Mouse (Mus musculus) forebrain, postnatal 0 days (tissue): ENCODE results near the gene Nf1. TPM values are rescaled to one million over a fixed set of nuclear protein-coding genes. Genes with fewer than 3 reads are reported as not detected.
A peak's percentile ranks its signal among the peaks of the same experiment; 100 is the strongest.

ENCODE experiments used
- ATAC-seq: fragments of 200-750 bp; cut with Nextera tagmentation; 2 replicates; pipeline ENCODE4 v1.8.0; 2017; ENCODE audit warnings: mild to moderate bottlenecking, moderate library complexity
- DNase-seq: peaks from one replicate; pipeline ENCODE4 v3.0.0-alpha.2; 2015
- H3K27ac ChIP-seq: fragments of 300-500 bp; sonication (generic); 2 replicates; pipeline ENCODE4 v1.5.1; 2014; ENCODE audit warnings: low read depth, mild to moderate bottlenecking, antibody characterized with exemption, low read length, moderate library complexity, mixed read lengths
- H3K27me3 ChIP-seq: fragments of 300-500 bp; sonication (generic); 2 replicates; pipeline ENCODE4 v1.6.1; 2014; ENCODE audit warnings: mild to moderate bottlenecking, low read length, mixed read lengths; ENCODE audit not compliant: insufficient read depth
- H3K36me3 ChIP-seq: fragments of 300-500 bp; sonication (generic); 2 replicates; pipeline ENCODE4 v1.6.1; 2014; ENCODE audit warnings: mild to moderate bottlenecking, moderate library complexity; ENCODE audit not compliant: insufficient read depth
- H3K4me1 ChIP-seq: fragments of 300-500 bp; sonication (generic); 2 replicates; pipeline ENCODE4 v1.6.1; 2014; ENCODE audit warnings: antibody characterized with exemption; ENCODE audit not compliant: insufficient read depth
- H3K4me2 ChIP-seq: fragments of 300-500 bp; sonication (generic); 2 replicates; pipeline ENCODE4 v1.6.1; 2014; ENCODE audit warnings: low read depth, mild to moderate bottlenecking, moderate library complexity
- H3K4me3 ChIP-seq: fragments of 300-500 bp; sonication (generic); 2 replicates; pipeline ENCODE4 v1.5.1; 2014; ENCODE audit warnings: low read depth, low read length, mixed read lengths
- H3K9ac ChIP-seq: fragments of 300-500 bp; sonication (generic); 2 replicates; pipeline ENCODE4 v1.6.1; 2014; ENCODE audit warnings: mild to moderate bottlenecking
- H3K9me3 ChIP-seq: fragments of 300-500 bp; sonication (generic); 2 replicates; pipeline ENCODE4 v1.6.1; 2016; ENCODE audit warnings: low read length
- CTCF ChIP-seq: sonication (generic); IDR thresholded peaks from 2 replicates; pipeline ENCODE4 v1.5.1; 2016; ENCODE audit warnings: antibody characterized with exemption, control low read depth, low read depth
- WGBS: fragments of 180-500 bp; shearing (Covaris S2); extraction: QIAGEN DNeasy Blood & Tissue Kit; methylation state at CpG from one replicate; pipeline ENCODE4 v1.1.7; 2014; 5-methylcytosine and 5-hydroxymethylcytosine counted together
- polyA plus RNA-seq: library from polyadenylated mRNA; unstranded; fragments of >200 nt; fragmentation: Nextera tagmentation; extraction: Ambion mirVana; gene quantifications from 2 replicates; pipeline ENCODE4 v1.2.1, GENCODE M21; 2015
- total RNA-seq: library from RNA; depleted of rRNA; stranded (reverse); fragments of >200 nt; gene quantifications from 2 replicates; pipeline ENCODE4 v1.2.3, GENCODE M21; 2014

The Nf1 gene
- total and polyA plus RNA-seq, 2 experiments from 2014 or later: 5.5 to 72.6 TPM

DNA sequence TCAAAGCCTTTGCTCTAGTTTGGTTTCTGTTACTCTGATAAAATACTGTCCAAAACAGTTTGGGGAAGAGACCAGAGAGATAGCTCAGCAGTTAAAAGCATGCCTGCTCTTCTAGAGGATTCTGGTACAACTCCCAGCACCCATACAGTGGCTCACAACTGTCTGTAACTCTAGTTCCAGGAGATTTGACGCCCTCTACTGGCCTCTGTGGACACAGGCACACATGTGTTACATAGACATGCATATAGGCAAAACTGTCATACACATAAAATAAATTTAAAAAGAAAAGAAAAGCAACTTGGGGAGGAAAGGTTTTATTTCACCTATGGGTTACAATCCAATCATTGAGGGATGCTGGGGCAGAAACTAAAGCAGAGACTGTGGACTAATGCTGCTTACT lies 227.5 kb downstream of the Nf1 start:
- Histone ChIP-seq H3K4me3 (no peak overlapping the region), H3K27ac (no peak overlapping the region), H3K36me3 (peaks cover 56% of the 10 kb centered on the region), H3K9me3 (no peaks in the 10 kb centered on the region), H3K27me3 (no peaks in the 10 kb centered on the region), H3K4me1 (no peaks in the 10 kb centered on the region), H3K4me2 (no peak overlapping the region), H3K9ac (no peak overlapping the region)
- no peak for DNase-seq
- TF ChIP-seq CTCF: 0 out of 2 replicates have a peak, but pooled peaks have one; percentile 12
- 48% methylated on average over 1 of the region's 1 CpGs for WGBS
- no peak for ATAC-seq

DNA sequence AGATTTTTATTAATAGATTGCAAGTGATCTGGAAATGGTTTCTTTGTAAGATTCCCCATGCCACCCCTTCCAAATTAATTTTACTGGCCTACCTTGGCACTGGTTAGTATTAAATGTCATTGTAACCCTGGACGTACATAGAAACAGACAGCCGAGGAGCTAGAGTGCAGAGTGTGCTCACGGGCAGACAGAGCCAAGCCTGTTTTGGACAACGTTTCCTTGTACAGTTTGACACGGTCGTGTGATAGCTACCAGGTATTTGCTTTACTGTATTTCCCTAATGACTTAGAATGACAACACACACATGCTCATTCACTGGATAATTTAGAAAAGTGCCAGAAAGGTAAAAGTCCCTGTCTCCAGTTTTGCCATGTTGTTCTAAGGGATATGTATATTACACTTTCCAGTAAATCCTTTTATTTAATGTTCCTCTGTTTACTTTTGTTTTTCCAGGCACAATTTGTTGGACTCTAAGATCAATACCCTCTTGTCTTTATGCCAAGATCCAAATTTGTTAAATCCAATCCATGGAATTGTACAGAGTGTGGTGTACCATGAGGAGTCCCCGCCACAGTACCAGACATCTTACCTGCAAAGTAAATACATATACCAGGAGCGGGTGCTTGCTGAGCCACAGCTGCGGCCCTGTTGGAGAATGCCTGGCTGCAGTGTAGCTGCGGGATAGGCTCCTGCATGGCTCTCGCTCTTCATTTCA lies 228.9 kb downstream of the Nf1 start:
- WGBS: 92% methylated on average over 11 of the region's 11 CpGs
- no peak overlapping the region for H3K4me2 ChIP-seq
- no peaks in the 10 kb centered on the region for H3K27me3 ChIP-seq
- H3K9me3 ChIP-seq: no peaks in the 10 kb centered on the region
- DNase-seq: no peak
- H3K36me3 ChIP-seq: peaks cover 52% of the 10 kb centered on the region
- ATAC-seq: no peak
- H3K4me1 ChIP-seq: no peaks in the 10 kb centered on the region
- H3K4me3 ChIP-seq: no peak overlapping the region
- TF ChIP-seq CTCF: no peak
- no peak overlapping the region for H3K9ac ChIP-seq
- H3K27ac ChIP-seq: no peak overlapping the region

DNA sequence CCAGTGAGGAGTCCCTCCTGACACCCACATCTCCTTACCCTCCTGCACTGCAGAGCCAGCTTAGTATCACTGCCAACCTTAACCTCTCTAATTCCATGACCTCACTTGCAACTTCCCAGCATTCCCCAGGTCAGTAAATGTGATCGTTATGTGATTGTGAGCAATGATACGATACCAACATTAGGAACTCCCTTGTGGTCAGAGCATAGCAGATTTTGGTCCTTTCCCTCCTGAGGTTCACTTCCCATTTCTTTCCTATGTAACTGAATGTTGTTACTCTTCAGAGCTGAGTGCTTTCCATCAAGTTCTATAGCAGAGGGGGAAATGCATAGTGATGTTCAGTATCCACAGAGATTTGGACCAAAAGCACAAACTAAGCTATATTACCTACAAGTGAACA lies 230.8 kb downstream of the Nf1 start:
- 92% methylated on average over 2 of the region's 2 CpGs for WGBS
- Histone ChIP-seq H3K36me3 (peaks cover 59% of the 10 kb centered on the region), H3K4me2 (no peak overlapping the region), H3K4me3 (no peak overlapping the region), H3K4me1 (no peaks in the 10 kb centered on the region), H3K27ac (no peak overlapping the region), H3K27me3 (no peaks in the 10 kb centered on the region), H3K9me3 (no peaks in the 10 kb centered on the region), H3K9ac (no peak overlapping the region)
- ATAC-seq (no peak), DNase-seq (no peak)
- TF ChIP-seq CTCF: no peak

DNA sequence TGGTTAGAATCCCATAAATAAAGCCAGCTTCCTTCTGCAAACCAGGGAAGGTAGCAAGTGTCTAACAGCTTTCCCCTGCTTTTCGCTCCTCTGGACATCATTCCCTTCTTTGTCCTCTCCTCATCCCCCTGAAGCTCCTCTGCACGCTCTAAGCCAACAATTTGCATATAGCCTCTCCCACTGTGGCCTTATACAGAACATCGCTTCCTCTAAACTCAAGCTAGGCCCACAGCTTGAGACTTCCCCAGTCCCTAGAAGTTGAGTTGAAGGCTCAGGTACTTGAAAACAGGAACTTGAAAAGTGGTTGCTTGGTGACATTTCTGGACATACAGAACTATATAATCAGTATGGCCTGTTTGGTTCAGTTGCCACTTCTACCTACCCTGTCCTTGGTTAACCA lies 234.3 kb downstream of the Nf1 start:
- H3K9me3 ChIP-seq: no peaks in the 10 kb centered on the region
- no peak overlapping the region for H3K27ac ChIP-seq
- DNase-seq: no peak
- H3K36me3 ChIP-seq: peaks cover 50% of the 10 kb centered on the region
- no peak overlapping the region for H3K4me3 ChIP-seq
- H3K9ac ChIP-seq: no peak overlapping the region
- H3K4me2 ChIP-seq: no peak overlapping the region
- WGBS: 72% methylated on average over 3 of the region's 3 CpGs
- no peaks in the 10 kb centered on the region for H3K27me3 ChIP-seq
- ATAC-seq: no peak
- no peaks in the 10 kb centered on the region for H3K4me1 ChIP-seq
- no peak for TF ChIP-seq CTCF

DNA sequence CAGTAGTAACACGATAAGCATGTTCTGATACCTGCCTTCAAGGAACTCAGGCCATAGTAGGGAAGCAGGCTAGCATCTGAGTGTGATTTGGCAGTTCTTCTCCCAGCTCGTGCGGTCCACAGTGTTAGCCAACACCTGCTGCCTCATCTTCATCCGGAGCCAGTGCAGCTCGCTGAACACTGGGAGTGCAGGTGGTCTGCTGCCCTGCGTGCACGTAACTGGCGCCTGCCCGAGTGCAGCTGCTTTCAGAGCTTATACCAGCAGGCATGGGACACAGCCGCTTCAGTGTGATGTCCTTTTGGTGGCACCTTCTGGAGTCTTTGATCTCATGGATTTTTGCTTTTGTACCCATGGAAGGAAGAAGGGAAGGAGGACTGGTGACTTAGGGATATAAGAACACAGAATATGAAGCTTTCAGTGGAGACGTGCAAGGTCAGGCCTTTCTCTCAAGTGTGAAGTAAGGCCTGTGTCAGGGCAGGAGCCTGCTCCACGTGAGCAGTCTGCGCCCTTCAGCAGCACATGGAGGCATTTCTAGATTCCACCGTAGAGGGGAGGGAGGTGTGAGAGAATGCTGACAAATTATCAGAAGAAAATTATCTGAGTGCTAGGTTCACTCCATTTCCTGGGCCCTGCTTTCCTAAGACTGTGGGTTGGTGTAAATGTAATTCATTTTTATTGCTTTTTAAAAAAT lies 236.0 kb downstream of the Nf1 start:
- DNase-seq: no peak
- Histone ChIP-seq H3K9ac (no peak overlapping the region), H3K36me3 (peaks cover 40% of the 10 kb centered on the region), H3K9me3 (no peaks in the 10 kb centered on the region), H3K4me2 (no peak overlapping the region), H3K4me3 (no peak overlapping the region), H3K4me1 (no peaks in the 10 kb centered on the region), H3K27ac (no peak overlapping the region), H3K27me3 (no peaks in the 10 kb centered on the region)
- no peak for ATAC-seq
- no peak for TF ChIP-seq CTCF
- WGBS: 86% methylated on average over 14 of the region's 14 CpGs

DNA sequence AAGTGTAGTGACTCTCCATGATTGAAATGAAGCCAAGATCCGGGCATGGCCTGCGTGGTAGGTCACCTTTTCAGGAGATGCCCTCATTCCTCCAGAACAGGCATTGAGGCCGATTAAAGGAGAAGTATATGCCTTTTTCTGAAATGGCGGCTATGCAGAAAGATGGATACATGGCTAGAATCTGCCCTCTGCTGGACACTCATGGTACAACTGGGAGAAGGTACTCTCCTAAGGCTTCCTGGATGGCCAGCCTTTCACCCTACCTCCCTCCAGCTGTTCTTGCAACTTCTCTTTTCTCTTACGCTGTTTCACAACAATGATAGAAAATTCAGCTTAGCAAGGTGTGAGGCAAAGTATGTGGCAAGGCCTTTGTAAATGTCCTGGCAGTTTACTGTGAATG lies 238.2 kb downstream of the Nf1 start:
- no peaks in the 10 kb centered on the region for H3K4me1 ChIP-seq
- H3K9ac ChIP-seq: no peak overlapping the region
- peaks cover 27% of the 10 kb centered on the region for H3K36me3 ChIP-seq
- ATAC-seq: peak; percentile 75; the same call in 1 of the 2 replicates
- H3K27me3 ChIP-seq: no peaks in the 10 kb centered on the region
- H3K4me2 ChIP-seq: no peak overlapping the region
- no peaks in the 10 kb centered on the region for H3K9me3 ChIP-seq
- H3K4me3 ChIP-seq: no peak overlapping the region
- peak; percentile 84 for DNase-seq
- H3K27ac ChIP-seq: no peak overlapping the region
- 40% methylated on average over 5 of the region's 5 CpGs for WGBS
- TF ChIP-seq CTCF: peak; percentile 82

DNA sequence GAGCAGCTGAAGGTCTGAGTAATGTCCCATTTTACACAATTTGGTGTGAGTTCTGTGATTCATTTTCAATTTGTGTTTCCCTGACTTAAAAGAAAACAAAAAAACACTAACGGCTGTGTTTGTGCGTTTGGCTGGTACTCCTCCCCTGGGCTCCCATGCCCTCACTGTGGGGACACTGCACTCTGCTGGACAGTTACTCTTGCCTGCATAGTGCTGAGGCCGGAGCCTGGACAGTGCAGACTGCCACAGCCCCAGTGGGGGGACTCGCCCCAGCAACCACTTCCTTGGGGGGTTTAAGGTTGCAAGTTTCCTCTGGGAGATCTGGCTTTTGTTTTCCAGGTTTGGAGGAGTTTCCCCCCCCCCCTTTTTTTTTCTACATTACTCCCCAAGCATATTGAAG lies 241.2 kb downstream of the Nf1 start:
- no peak overlapping the region for H3K4me3 ChIP-seq
- no peaks in the 10 kb centered on the region for H3K4me1 ChIP-seq
- peak; percentile 20; the same call in 1 of the 2 replicates for TF ChIP-seq CTCF
- no peaks in the 10 kb centered on the region for H3K27me3 ChIP-seq
- H3K27ac ChIP-seq: no peak overlapping the region
- DNase-seq (no peak), ATAC-seq (no peak)
- no peaks in the 10 kb centered on the region for H3K9me3 ChIP-seq
- no peak overlapping the region for H3K9ac ChIP-seq
- no peak overlapping the region for H3K4me2 ChIP-seq
- WGBS: 42% methylated on average over 4 of the region's 4 CpGs
- peaks cover 9% of the 10 kb centered on the region; the same call in 1 of the 2 replicates for H3K36me3 ChIP-seq
